Mouse (Mus musculus): Measurements from ENCODE around the gene Raly.

Gene Raly

GRCm38 (mm10) chr2:154785284-154785683, 5.6 kb upstream of the Raly start:
- DNase-seq, result no peak

- no peak for DNase-seq
Observed at GRCm38 (mm10) chr2:154786187-154786586, 4.7 kb upstream of the Raly start.

GRCm38 (mm10) chr2:154786776-154787175, 4.1 kb upstream of the Raly start:
- DNase-seq, result no peak

- no peak for DNase-seq
Observed at GRCm38 (mm10) chr2:154789381-154789780, 1.5 kb upstream of the Raly start.

- DNase-seq, result peak in 1 of 2 experiments; percentile 15
Observed at GRCm38 (mm10) chr2:154789977-154790655, 780 bp upstream of the Raly start.

GRCm38 (mm10) chr2:154791661-154792642, 1.1 kb downstream of the Raly start:
- peak; percentile 72 to 75 for DNase-seq

- no peak for DNase-seq
Observed at GRCm38 (mm10) chr2:154803372-154803771, 12.5 kb downstream of the Raly start.

- no peak for DNase-seq
Observed at GRCm38 (mm10) chr2:154803845-154804244, 12.9 kb downstream of the Raly start.

- no peak for DNase-seq
Observed at GRCm38 (mm10) chr2:154807689-154808088, 16.8 kb downstream of the Raly start.

GRCm38 (mm10) chr2:154809107-154809762, 18.3 kb downstream of the Raly start:
- no peak for DNase-seq

- no peak for DNase-seq
Observed at GRCm38 (mm10) chr2:154810821-154811220, 19.9 kb downstream of the Raly start.

- no peak for DNase-seq
Observed at GRCm38 (mm10) chr2:154813426-154813825, 22.5 kb downstream of the Raly start.

GRCm38 (mm10) chr2:154817089-154817488, 26.2 kb downstream of the Raly start:
- DNase-seq, result no peak

GRCm38 (mm10) chr2:154817788-154818187, 26.9 kb downstream of the Raly start:
- no peak for DNase-seq

GRCm38 (mm10) chr2:154818599-154818998, 27.7 kb downstream of the Raly start:
- DNase-seq, result no peak

- DNase-seq, result no peak
Observed at GRCm38 (mm10) chr2:154820346-154820745, 29.4 kb downstream of the Raly start.

- DNase-seq, result no peak
Observed at GRCm38 (mm10) chr2:154826054-154826538, 35.2 kb downstream of the Raly start.

GRCm38 (mm10) chr2:154827521-154827920, 36.6 kb downstream of the Raly start:
- no peak for DNase-seq

GRCm38 (mm10) chr2:154832471-154832870, 41.6 kb downstream of the Raly start:
- DNase-seq, result no peak

GRCm38 (mm10) chr2:154834149-154834865, 43.4 kb downstream of the Raly start:
- no peak for DNase-seq

GRCm38 (mm10) chr2:154836537-154836936, 45.6 kb downstream of the Raly start:
- DNase-seq, result no peak

GRCm38 (mm10) chr2:154848086-154848485, 57.2 kb downstream of the Raly start:
- DNase-seq, result no peak

All from thymus, adult 18-20 months (tissue).